Mouse (Mus musculus) midbrain, embryonic 11.5 days (tissue): ENCODE data around the gene Rpusd4. TPM values are rescaled to one million over a fixed set of nuclear protein-coding genes. Genes with fewer than 3 reads are reported as not detected.

ENCODE experiments used
- ATAC-seq: fragments of 200-750 bp; cut with Nextera tagmentation; 2 replicates; pipeline ENCODE4 v1.8.0; 2017; ENCODE audit warnings: moderate TSS enrichment, moderate library complexity; ENCODE audit not compliant: low FRiP score
- DNase-seq: peaks from one replicate; pipeline ENCODE4 v3.0.0; 2015; ENCODE audit warnings: low spot score; ENCODE audit errors: missing footprints
- H3K27ac ChIP-seq: fragments of 300-500 bp; sonication (generic); 2 replicates; pipeline ENCODE4 v1.5.1; 2014; ENCODE audit warnings: low read depth, low read length
- H3K27me3 ChIP-seq: fragments of 300-500 bp; sonication (generic); 2 replicates; pipeline ENCODE4 v1.6.1; 2014; ENCODE audit warnings: mild to moderate bottlenecking, low read length, moderate library complexity, mixed read lengths; ENCODE audit not compliant: control insufficient read depth, insufficient read depth
- H3K36me3 ChIP-seq: fragments of 300-500 bp; sonication (generic); 2 replicates; pipeline ENCODE4 v1.6.1; 2014; ENCODE audit warnings: mild to moderate bottlenecking, low read length, moderate library complexity, mixed read lengths; ENCODE audit not compliant: control insufficient read depth, insufficient read depth
- H3K4me1 ChIP-seq: fragments of 300-500 bp; sonication (generic); 2 replicates; pipeline ENCODE4 v1.6.1; 2014; ENCODE audit warnings: low read length; ENCODE audit not compliant: control insufficient read depth, insufficient read depth
- H3K4me2 ChIP-seq: fragments of 300-500 bp; sonication (generic); 2 replicates; pipeline ENCODE4 v1.6.1; 2014; ENCODE audit warnings: mild to moderate bottlenecking, moderate library complexity
- H3K4me3 ChIP-seq: fragments of 300-500 bp; sonication (generic); 2 replicates; pipeline ENCODE4 v1.5.1; 2014; ENCODE audit warnings: low read depth, low read length
- H3K9ac ChIP-seq: fragments of 300-500 bp; sonication (generic); 2 replicates; pipeline ENCODE4 v1.6.1; 2014; ENCODE audit warnings: low read length
- H3K9me3 ChIP-seq: fragments of 300-500 bp; sonication (generic); 2 replicates; pipeline ENCODE4 v1.6.1; 2016; ENCODE audit warnings: low read length; ENCODE audit not compliant: control insufficient read depth
- WGBS: fragments of 180-500 bp; shearing (Covaris S2); extraction: QIAGEN DNeasy Blood & Tissue Kit; methylation state at CpG from one replicate; pipeline ENCODE4 v1.1.7; 2014; 5-methylcytosine and 5-hydroxymethylcytosine counted together
- polyA plus RNA-seq: library from polyadenylated mRNA; unstranded; fragments of >200 nt; fragmentation: Nextera tagmentation; extraction: Ambion mirVana; gene quantifications from 2 replicates; pipeline ENCODE4 v1.2.1, GENCODE M21; 2014

Rpusd4 gene
- polyA plus RNA-seq, 1 experiment from 2014 or later = 29.8 TPM

DNA sequence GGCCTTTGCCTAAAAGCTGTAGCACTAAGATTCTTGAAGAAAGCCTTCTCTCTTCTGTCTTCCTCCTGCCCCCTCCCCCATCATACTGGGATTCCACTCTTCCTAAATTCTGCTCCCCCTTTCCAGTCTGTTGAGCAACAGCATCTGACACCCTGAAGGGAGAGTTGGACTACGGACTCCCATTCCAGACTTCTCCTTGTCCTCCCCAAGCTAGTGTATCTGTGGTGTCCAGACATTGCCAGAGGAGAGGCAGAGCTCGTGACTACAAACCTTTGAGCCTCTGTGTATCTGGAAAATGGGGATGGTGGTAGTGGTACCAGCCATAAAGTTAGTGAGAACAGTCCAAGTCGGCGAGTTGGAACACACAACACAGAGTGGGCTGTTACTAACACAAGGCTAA lies 52.6 kb downstream of the Rpusd4 start:
- H3K27ac ChIP-seq = no peak overlapping the region
- H3K4me3 ChIP-seq = no peak overlapping the region
- DNase-seq = no peak
- H3K4me2 ChIP-seq = no peak overlapping the region
- H3K9me3 ChIP-seq = no peaks in the 10 kb centered on the region
- H3K4me1 ChIP-seq = peaks cover 18% of the 10 kb centered on the region
- H3K9ac ChIP-seq = no peak overlapping the region
- WGBS = 85% methylated on average over 4 of the region's 4 CpGs
- ATAC-seq = no peak
- no peaks in the 10 kb centered on the region for H3K36me3 ChIP-seq
- peaks cover 7% of the 10 kb centered on the region for H3K27me3 ChIP-seq

GRCm38 (mm10) chr9:35323974-35324373 lies 56.3 kb downstream of the Rpusd4 start:
- H3K4me1 ChIP-seq = peaks cover 3% of the 10 kb centered on the region
- DNase-seq (no peak), ATAC-seq (no peak)
- H3K9me3 ChIP-seq = no peaks in the 10 kb centered on the region
- 87% methylated on average over 4 of the region's 4 CpGs for WGBS
- H3K4me2 ChIP-seq = no peak overlapping the region
- no peak overlapping the region for H3K27ac ChIP-seq
- H3K9ac ChIP-seq = no peak overlapping the region
- H3K27me3 ChIP-seq = peaks cover 28% of the 10 kb centered on the region
- no peak overlapping the region for H3K4me3 ChIP-seq
- H3K36me3 ChIP-seq = no peaks in the 10 kb centered on the region

- H3K4me3 ChIP-seq = no peak overlapping the region
- H3K27me3 ChIP-seq = peaks cover 32% of the 10 kb centered on the region
- H3K9me3 ChIP-seq = no peaks in the 10 kb centered on the region
- DNase-seq (no peak), ATAC-seq (no peak)
- H3K4me1 ChIP-seq = no peaks in the 10 kb centered on the region
- H3K4me2 ChIP-seq = no peak overlapping the region
- H3K9ac ChIP-seq = no peak overlapping the region
- no peaks in the 10 kb centered on the region for H3K36me3 ChIP-seq
- no peak overlapping the region for H3K27ac ChIP-seq
- WGBS = 62% methylated on average over 2 of the region's 2 CpGs
These were observed 56.9 kb downstream of the Rpusd4 start for GRCm38 (mm10) chr9:35324571-35324970.

DNA sequence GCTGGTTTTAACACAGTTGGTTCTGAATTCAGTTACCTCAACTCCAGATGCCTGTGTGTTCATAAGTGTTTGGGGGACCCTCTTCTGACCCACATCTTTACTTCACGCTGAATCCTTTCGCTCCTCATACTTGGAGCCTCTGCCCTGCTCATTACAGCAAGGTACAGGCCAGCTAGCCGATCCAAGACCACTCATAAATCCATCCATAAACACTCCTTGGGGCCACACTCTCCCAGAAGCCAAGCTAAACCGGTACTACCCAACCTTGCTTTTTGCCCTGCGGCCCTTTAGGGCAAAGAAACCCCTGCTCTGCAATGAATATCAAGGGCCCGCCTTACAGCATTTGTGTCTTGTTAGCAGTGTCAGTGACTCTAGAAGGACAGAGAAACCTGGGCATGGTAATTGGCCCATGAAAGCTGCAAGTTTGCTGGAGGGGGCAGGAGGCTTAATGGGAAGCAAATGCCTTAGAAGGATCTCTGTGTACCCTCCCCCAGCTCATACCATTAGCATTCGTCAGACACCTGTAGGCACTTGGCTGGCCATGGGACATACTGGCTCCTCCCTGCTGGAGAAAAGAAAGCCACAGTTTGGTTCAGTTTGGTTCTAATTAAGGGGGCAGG lies 59.1 kb downstream of the Rpusd4 start:
- Histone ChIP-seq H3K9ac (no peak overlapping the region), H3K4me3 (no peak overlapping the region), H3K4me2 (no peak overlapping the region), H3K36me3 (no peaks in the 10 kb centered on the region), H3K4me1 (peaks cover 20% of the 10 kb centered on the region), H3K27me3 (peaks cover 44% of the 10 kb centered on the region), H3K9me3 (no peaks in the 10 kb centered on the region), H3K27ac (no peak overlapping the region)
- no peak for DNase-seq
- 68% methylated on average over 7 of the region's 7 CpGs for WGBS
- no peak for ATAC-seq

Other genes with a start within 250 kb of the Rpusd4 start
- gene St3gal4, start 148.6 kb upstream of the Rpusd4 start, polyA plus RNA-seq = 10.7 and 11.0 TPM in 2 replicates
- gene Dcps, start 91.8 kb upstream of the Rpusd4 start, polyA plus RNA-seq = 96.8 and 98.0 TPM in 2 replicates
- gene Srpr, start 67.7 kb upstream of the Rpusd4 start, polyA plus RNA-seq = 95.7 and 96.9 TPM in 2 replicates
- gene Tirap, start 67.6 kb upstream of the Rpusd4 start, polyA plus RNA-seq = 14.1 and 14.6 TPM in 2 replicates
- gene Foxred1, start 56.8 kb upstream of the Rpusd4 start, polyA plus RNA-seq = 29.9 and 31.5 TPM in 2 replicates
- gene Fam118b, start 60 bp upstream of the Rpusd4 start, polyA plus RNA-seq = 82.0 and 82.2 TPM in 2 replicates
- gene Cdon, start 153.3 kb downstream of the Rpusd4 start, polyA plus RNA-seq = 8.8 and 10.1 TPM in 2 replicates